Mouse (Mus musculus): ENCODE measurements around the gene Ajm1. TPM values are rescaled to one million over a fixed set of nuclear protein-coding genes. Genes with fewer than 3 reads are reported as not detected.

Gene Ajm1
- polyA plus RNA-seq, 1 experiment from 2014 or later, result 0.44 TPM

DNA sequence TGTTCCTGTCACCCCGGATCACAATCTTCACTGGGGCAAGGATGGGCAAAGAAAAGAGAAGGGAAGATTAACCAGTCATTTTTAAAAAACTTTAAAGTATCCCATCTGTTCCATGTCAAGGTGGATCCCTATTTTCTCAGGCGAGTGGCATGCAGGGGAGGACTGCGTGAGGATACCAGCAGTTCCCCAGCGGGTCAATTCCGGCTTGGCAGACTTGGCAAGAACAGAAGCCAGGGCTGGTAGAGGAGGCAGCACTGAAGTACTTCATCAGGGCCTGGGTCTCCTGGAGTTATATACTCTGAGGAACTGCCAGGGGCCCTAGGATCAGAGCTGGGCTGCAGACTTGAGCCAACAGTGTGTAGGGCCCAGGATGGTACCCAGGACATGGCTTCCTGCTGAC lies 21.0 kb upstream of the Ajm1 start:
- no peak for ATAC-seq (ENCODE audit: insufficient number of reproducible peaks, low FRiP score, low TSS enrichment, low read depth)
- peaks cover 60% of the 10 kb centered on the region for H3K36me3 ChIP-seq

GRCm38 (mm10) chr2:25600037-25600436 lies 18.5 kb upstream of the Ajm1 start:
- peaks cover 85% of the 10 kb centered on the region for H3K36me3 ChIP-seq
- ATAC-seq (ENCODE audit: insufficient number of reproducible peaks, low FRiP score, low TSS enrichment, low read depth), result no peak
- no peaks in the 10 kb centered on the region for H3K9me3 ChIP-seq

More for the DNA sequence above, 21.0 kb upstream of the Ajm1 start:
- peaks cover 12% of the 10 kb centered on the region for H3K4me1 ChIP-seq
- 91% methylated on average over 5 of the region's 5 CpGs for WGBS
- H3K4me2 ChIP-seq, result no peak overlapping the region
- H3K9ac ChIP-seq, result no peak overlapping the region
- H3K27ac ChIP-seq, result no peak overlapping the region
- H3K27me3 ChIP-seq, result no peaks in the 10 kb centered on the region
- no peaks in the 10 kb centered on the region for H3K9me3 ChIP-seq
- no peak overlapping the region for H3K4me3 ChIP-seq

DNA sequence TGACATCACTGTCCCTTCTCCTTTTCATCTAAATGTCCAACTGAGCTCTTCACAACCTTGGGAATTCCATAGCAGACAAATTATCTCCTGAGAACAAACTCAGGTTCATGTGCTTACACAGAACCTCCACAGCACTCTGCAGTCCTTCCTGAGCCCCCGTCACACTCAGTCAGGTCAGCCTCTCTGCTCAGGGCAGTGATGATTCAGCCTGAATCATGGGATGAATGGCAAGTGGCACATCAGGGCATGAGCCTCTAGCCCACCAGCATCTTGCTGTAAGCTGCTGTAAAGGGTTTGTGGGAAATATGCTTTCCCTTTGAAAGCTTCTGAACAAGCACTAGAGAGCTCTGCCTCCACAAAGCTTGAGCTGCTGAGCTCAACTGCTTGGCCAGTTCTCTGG lies 17.2 kb upstream of the Ajm1 start:
- Histone ChIP-seq H3K4me2 (no peak overlapping the region), H3K27ac (no peak overlapping the region), H3K9me3 (no peaks in the 10 kb centered on the region), H3K9ac (no peak overlapping the region), H3K36me3 (peaks cover 85% of the 10 kb centered on the region), H3K4me3 (no peak overlapping the region), H3K27me3 (no peaks in the 10 kb centered on the region), H3K4me1 (no peaks in the 10 kb centered on the region)
- no peak for ATAC-seq (ENCODE audit: insufficient number of reproducible peaks, low FRiP score, low TSS enrichment, low read depth)
- WGBS, result 89% methylated on average over 1 of the region's 1 CpGs

More at GRCm38 (mm10) chr2:25600037-25600436, 18.5 kb upstream of the Ajm1 start:
- 77% methylated on average over 2 of the region's 2 CpGs for WGBS
- Histone ChIP-seq H3K4me3 (no peak overlapping the region), H3K4me2 (no peak overlapping the region), H3K27ac (no peak overlapping the region), H3K27me3 (no peaks in the 10 kb centered on the region), H3K4me1 (no peaks in the 10 kb centered on the region), H3K9ac (no peak overlapping the region)

DNA sequence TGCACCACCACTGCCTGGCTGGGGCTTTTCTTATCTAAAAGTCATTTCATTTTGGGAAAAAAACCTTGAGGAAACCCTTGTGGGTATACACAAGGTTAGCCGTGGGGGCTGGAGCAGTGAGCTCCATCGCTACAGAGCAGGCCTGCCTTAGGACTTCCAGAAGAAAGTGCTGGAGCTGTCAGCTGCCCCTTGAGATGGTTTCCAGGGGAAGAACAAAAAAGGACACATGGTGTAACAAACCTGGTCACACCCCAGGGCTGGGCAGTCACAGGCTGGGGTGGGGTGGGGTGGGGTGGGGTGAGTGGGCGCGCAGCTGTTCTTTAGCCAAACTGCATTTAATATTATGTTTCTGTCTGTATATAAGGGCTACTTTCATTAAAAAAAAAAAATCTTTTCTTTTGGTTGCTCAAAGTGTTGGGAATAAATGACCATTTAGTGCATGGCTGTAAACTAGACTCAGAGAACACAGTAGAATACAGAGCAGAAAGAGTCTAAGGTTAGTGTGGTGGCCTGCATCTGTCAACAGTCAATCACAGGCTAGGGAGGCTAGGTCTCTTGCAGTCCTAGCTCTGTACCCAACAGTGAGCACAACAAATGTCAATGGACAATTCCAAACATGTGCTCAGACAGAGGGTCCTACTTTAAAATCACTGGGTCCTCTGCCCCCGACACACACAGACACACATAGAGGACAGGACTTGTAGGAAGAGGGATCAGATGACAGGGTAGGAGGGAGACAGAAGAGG lies 15.4 kb upstream of the Ajm1 start:
- Histone ChIP-seq H3K9ac (no peak overlapping the region), H3K4me3 (no peak overlapping the region), H3K36me3 (peaks cover 94% of the 10 kb centered on the region), H3K4me2 (no peak overlapping the region), H3K27me3 (no peaks in the 10 kb centered on the region), H3K4me1 (no peaks in the 10 kb centered on the region), H3K9me3 (no peaks in the 10 kb centered on the region), H3K27ac (no peak overlapping the region)
- WGBS, result 93% methylated on average over 5 of the region's 5 CpGs
- ATAC-seq (ENCODE audit: insufficient number of reproducible peaks, low FRiP score, low TSS enrichment, low read depth), result no peak; the same call in 1 of the 2 replicates

- no peak for ATAC-seq (ENCODE audit: insufficient number of reproducible peaks, low FRiP score, low TSS enrichment, low read depth)
- Histone ChIP-seq H3K9ac (no peak overlapping the region), H3K36me3 (peaks cover 93% of the 10 kb centered on the region), H3K9me3 (no peaks in the 10 kb centered on the region), H3K4me1 (no peaks in the 10 kb centered on the region), H3K27ac (no peak overlapping the region), H3K4me3 (no peak overlapping the region), H3K27me3 (no peaks in the 10 kb centered on the region), H3K4me2 (no peak overlapping the region)
- WGBS, result 87% methylated on average over 2 of the region's 2 CpGs
These were observed 10.3 kb upstream of the Ajm1 start for GRCm38 (mm10) chr2:25591863-25592262.

DNA sequence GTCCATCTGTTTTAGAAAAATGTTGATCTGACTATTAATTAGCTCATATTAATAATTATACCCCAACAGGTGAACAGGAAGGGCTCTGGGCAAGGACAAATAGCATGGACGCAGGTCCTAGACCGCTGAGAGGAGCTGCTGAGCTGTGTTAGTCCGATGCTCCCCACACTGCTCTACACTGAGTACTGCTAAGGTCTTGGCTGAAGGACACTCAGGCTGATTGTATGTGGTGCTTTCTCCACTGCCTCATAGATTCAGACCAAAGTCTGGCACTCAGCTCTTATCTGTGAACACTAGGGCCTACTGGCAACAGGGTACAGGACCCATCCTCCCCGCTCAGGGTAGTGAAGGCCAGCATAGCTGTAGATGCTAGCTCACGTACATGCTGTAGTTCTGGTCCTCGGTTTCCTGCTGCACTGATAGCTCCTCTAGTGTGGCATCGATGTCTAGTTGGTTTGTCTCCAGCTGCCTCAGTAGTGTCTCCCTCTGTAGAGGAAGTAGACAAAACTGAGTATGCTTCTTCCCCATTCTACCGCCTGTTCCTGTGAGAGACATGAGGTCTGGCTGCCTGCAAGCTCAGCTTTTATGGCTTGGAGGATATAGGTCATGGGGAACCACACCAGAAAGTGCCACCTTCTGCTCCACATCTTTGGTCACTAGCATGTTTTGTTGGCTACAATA lies 6.8 kb upstream of the Ajm1 start:
- peaks cover 97% of the 10 kb centered on the region for H3K36me3 ChIP-seq
- 89% methylated on average over 8 of the region's 8 CpGs for WGBS
- H3K4me1 ChIP-seq, result peaks cover 4% of the 10 kb centered on the region; the same call in 1 of the 2 replicates
- no peak for ATAC-seq (ENCODE audit: insufficient number of reproducible peaks, low FRiP score, low TSS enrichment, low read depth)
- H3K4me3 ChIP-seq, result no peak overlapping the region
- H3K27me3 ChIP-seq, result no peaks in the 10 kb centered on the region
- no peak overlapping the region for H3K9ac ChIP-seq
- H3K4me2 ChIP-seq, result no peak overlapping the region
- no peaks in the 10 kb centered on the region for H3K9me3 ChIP-seq
- H3K27ac ChIP-seq, result no peak overlapping the region

GRCm38 (mm10) chr2:25587290-25587689 lies 5.7 kb upstream of the Ajm1 start:
- ATAC-seq (ENCODE audit: insufficient number of reproducible peaks, low FRiP score, low TSS enrichment, low read depth), result no peak
- no peak overlapping the region for H3K4me2 ChIP-seq
- no peak overlapping the region for H3K27ac ChIP-seq
- H3K9ac ChIP-seq, result no peak overlapping the region
- peaks cover 13% of the 10 kb centered on the region for H3K4me1 ChIP-seq
- peaks cover 93% of the 10 kb centered on the region for H3K36me3 ChIP-seq
- H3K27me3 ChIP-seq, result no peaks in the 10 kb centered on the region
- no peaks in the 10 kb centered on the region for H3K9me3 ChIP-seq
- H3K4me3 ChIP-seq, result no peak overlapping the region
- 90% methylated on average over 8 of the region's 8 CpGs for WGBS

- H3K9me3 ChIP-seq, result no peaks in the 10 kb centered on the region
- H3K27me3 ChIP-seq, result peaks cover 7% of the 10 kb centered on the region
- no peak for ATAC-seq (ENCODE audit: insufficient number of reproducible peaks, low FRiP score, low TSS enrichment, low read depth)
- H3K36me3 ChIP-seq, result peaks cover 76% of the 10 kb centered on the region
- H3K4me1 ChIP-seq, result peaks cover 29% of the 10 kb centered on the region
- 84% methylated on average over 3 of the region's 3 CpGs for WGBS
- no peak overlapping the region for H3K4me3 ChIP-seq
- H3K4me2 ChIP-seq, result no peak overlapping the region
- H3K9ac ChIP-seq, result no peak overlapping the region
- no peak overlapping the region for H3K27ac ChIP-seq
These were observed 4.0 kb upstream of the Ajm1 start for GRCm38 (mm10) chr2:25585601-25586000.

GRCm38 (mm10) chr2:25584856-25585255 lies 3.3 kb upstream of the Ajm1 start:
- 80% methylated on average over 4 of the region's 4 CpGs for WGBS
- Histone ChIP-seq H3K4me1 (peaks cover 36% of the 10 kb centered on the region), H3K9me3 (no peaks in the 10 kb centered on the region), H3K4me2 (no peak overlapping the region), H3K4me3 (no peak overlapping the region), H3K27me3 (peaks cover 14% of the 10 kb centered on the region), H3K9ac (no peak overlapping the region), H3K27ac (no peak overlapping the region), H3K36me3 (peaks cover 68% of the 10 kb centered on the region)
- no peak for ATAC-seq (ENCODE audit: insufficient number of reproducible peaks, low FRiP score, low TSS enrichment, low read depth)

- ATAC-seq (ENCODE audit: insufficient number of reproducible peaks, low FRiP score, low TSS enrichment, low read depth), result no peak
- Histone ChIP-seq H3K27me3 (peaks cover 21% of the 10 kb centered on the region), H3K4me3 (no peak overlapping the region), H3K4me1 (peaks cover 43% of the 10 kb centered on the region), H3K9me3 (no peaks in the 10 kb centered on the region), H3K4me2 (no peak overlapping the region), H3K9ac (no peak overlapping the region), H3K36me3 (peaks cover 61% of the 10 kb centered on the region), H3K27ac (no peak overlapping the region)
- WGBS, result 77% methylated on average over 3 of the region's 3 CpGs
These were observed 2.6 kb upstream of the Ajm1 start for GRCm38 (mm10) chr2:25584152-25584551.

DNA sequence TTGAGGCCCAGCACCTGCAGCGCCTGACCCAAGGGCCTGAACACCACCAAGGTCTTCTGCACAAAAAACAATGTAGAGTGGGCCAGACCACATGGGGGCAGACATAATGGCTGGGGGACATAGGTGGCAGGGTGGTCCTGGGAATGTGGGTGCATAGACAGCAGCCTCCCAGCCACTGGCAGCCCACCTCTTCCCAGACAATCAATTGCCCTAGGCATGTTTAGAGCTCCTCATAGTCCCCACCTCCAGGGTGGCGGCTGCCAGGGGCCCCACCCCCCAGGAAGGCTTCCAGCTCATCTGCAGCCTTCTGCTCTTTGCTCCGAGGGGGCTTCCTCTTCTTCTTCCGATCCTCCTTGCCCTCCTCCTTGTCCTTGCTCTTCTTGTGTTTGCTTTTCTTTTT lies 2.0 kb upstream of the Ajm1 start:
- no peak for ATAC-seq (ENCODE audit: insufficient number of reproducible peaks, low FRiP score, low TSS enrichment, low read depth)
- 64% methylated on average over 4 of the region's 4 CpGs for whole genome bisulfite sequencing
- no peak overlapping the region for H3K27ac ChIP-seq
- H3K4me3 ChIP-seq, result no peak overlapping the region
- H3K36me3 ChIP-seq, result peaks cover 57% of the 10 kb centered on the region
- H3K4me1 ChIP-seq, result peaks cover 49% of the 10 kb centered on the region
- H3K9ac ChIP-seq, result no peak overlapping the region
- H3K4me2 ChIP-seq, result no peak overlapping the region
- peaks cover 27% of the 10 kb centered on the region for H3K27me3 ChIP-seq
- H3K9me3 ChIP-seq, result no peaks in the 10 kb centered on the region

- Histone ChIP-seq H3K4me2 (no peak overlapping the region), H3K4me1 (peaks cover 54% of the 10 kb centered on the region), H3K27me3 (peaks cover 32% of the 10 kb centered on the region), H3K9me3 (no peaks in the 10 kb centered on the region), H3K27ac (no peak overlapping the region), H3K4me3 (no peak overlapping the region), H3K9ac (no peak overlapping the region), H3K36me3 (peaks cover 52% of the 10 kb centered on the region)
- WGBS, result 71% methylated on average over 6 of the region's 6 CpGs
- ATAC-seq (ENCODE audit: insufficient number of reproducible peaks, low FRiP score, low TSS enrichment, low read depth), result no peak
These were observed 1.5 kb upstream of the Ajm1 start for GRCm38 (mm10) chr2:25583120-25583481.

Measured in limb, embryonic 15.5 days (tissue).